Mouse (Mus musculus) G1E (cell line): ENCODE data around the gene Pde4d.

Experiments
- CTCF ChIP-seq: IDR thresholded peaks from 2 replicates; pipeline ENCODE4 v1.5.1; 2012; ENCODE audit warnings: low read depth, low read length, inconsistent platforms, mixed read lengths
- TAL1 ChIP-seq: conservative IDR thresholded peaks from 2 replicates; pipeline ENCODE4 v1.6.1; 2012; ENCODE audit warnings: low read depth, low read length, inconsistent platforms, mixed read lengths

- TF ChIP-seq TAL1 (no peak), CTCF (no peak)
Measured at GRCm38 (mm10) chr13:109474344-109474743, 1024.6 kb downstream of the Pde4d start.
